1 mouse cellular context compared by ENCODE assay signal in genomic region chr3:95323429-95323828, GRCm38 (mm10).
TF ChIP-seq lines count a peak whose summit lies in the region.

No protein-coding gene starts in this region.

TF ChIP-seq in MEL, 35 proteins besides CTCF, POLR2A, EP300 and RAD21:
- TF ChIP-seq KAT2A (conservative IDR thresholded peaks at IDR 0.05; ENCODE audit: low read depth, low read length): no peak
- TF ChIP-seq POLR2AphosphoS2 (IDR thresholded peaks at IDR 0.05; ENCODE audit: low read length): no peak
- TF ChIP-seq RCOR1 (IDR thresholded peaks at IDR 0.05; ENCODE audit: low read depth, low read length): no peak
- no peak for TF ChIP-seq MYC (IDR thresholded peaks at IDR 0.05; ENCODE audit: low read depth, low read length)
- TF ChIP-seq USF1 (IDR thresholded peaks at IDR 0.05; ENCODE audit: low read depth, low read length): no peak
- TF ChIP-seq POLR2AphosphoS5 (IDR thresholded peaks at IDR 0.05; ENCODE audit: borderline replicate concordance, low read depth, low read length): peak; percentile 70; the same call in 1 of the 2 replicates
